7 mouse cellular contexts compared by ENCODE assay signal in the genomic region with DNA sequence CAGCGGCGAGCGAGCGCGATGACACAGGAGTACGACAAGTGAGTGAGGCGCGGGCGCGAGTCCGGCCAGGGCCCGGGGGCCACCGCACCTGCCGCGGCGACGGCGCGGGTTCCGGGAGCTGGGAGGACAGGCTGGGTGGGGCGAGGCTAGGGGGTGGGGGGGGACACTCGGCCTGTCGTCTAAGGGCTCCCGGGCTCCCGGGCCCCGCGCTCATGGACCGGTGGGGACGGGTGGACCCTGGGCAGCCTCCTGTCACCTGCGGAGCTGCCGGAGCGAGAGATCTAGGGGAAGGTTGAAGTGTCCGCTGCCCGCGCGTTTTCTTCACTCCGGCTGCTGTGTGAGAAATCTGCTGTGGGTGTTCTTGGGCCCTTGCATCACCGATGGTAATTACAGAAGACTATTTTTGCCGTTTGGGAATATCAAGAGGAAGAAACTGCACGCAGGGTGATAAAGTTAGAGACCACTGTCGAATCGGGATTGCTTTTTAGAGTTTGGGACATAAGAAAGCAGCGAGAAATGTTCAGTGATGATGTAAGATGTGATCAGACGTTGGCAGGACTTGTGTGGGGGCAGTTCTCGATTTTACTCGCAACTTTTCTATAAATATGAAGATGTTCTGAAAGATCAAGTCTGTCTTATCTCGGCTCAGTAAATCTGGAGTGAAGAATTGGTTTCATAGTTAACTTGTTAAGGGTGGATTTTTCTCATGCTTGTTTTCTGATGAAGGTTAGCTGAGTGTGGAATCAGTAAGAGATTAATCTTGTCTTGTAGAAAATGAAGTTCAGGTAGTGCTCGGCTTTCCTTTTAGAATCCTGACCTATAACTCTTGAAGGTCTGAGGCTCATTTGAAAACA. TPM values are rescaled to one million over a fixed set of nuclear protein-coding genes. Genes with fewer than 3 reads are reported as not detected.
A peak's percentile ranks its signal among the peaks of the same experiment; 100 is the strongest.
DNase-seq lines count a peak whose midpoint lies in the region; ATAC-seq and TF ChIP-seq lines count a peak whose summit lies in the region.

No protein-coding gene starts in this region.

- WGBS in lung, adult 2 months, result 5% methylated on average over 48 of the region's 48 CpGs
- WGBS in hindbrain, embryonic 13.5 days, result 6% methylated on average over 47 of the region's 48 CpGs

- no peaks in the 10 kb centered on the region for H3K9me3 ChIP-seq in hindbrain, embryonic 13.5 days

- H3K27ac ChIP-seq in cortical plate, adult 2 months (ENCODE audit: insufficient read depth, low read length), result no peak overlapping the region
- H3K27ac ChIP-seq in hindbrain, embryonic 13.5 days, result no peak overlapping the region

- peak overlapping the region; percentile 68 for H3K4me2 ChIP-seq in hindbrain, embryonic 13.5 days

- peaks cover 41% of the 10 kb centered on the region for H3K27me3 ChIP-seq in hindbrain, embryonic 13.5 days

- H3K36me3 ChIP-seq in hindbrain, embryonic 13.5 days, result no peaks in the 10 kb centered on the region

- H3K4me3 ChIP-seq in lung, adult 2 months (replicated peaks; ENCODE audit: extremely low read depth, low read depth, low read length), result peak overlapping the region; percentile 72
- H3K4me3 ChIP-seq in cortical plate, adult 2 months (ENCODE audit: insufficient read depth, low read length), result peak overlapping the region; percentile 55
- H3K4me3 ChIP-seq in hindbrain, embryonic 13.5 days, result peak overlapping the region; percentile 65

- H3K4me1 ChIP-seq in lung, adult 2 months (ENCODE audit: control insufficient read depth, insufficient read depth, low read length), result peaks cover 3% of the 10 kb centered on the region
- no peaks in the 10 kb centered on the region for H3K4me1 ChIP-seq in cortical plate, adult 2 months (ENCODE audit: control insufficient read depth, insufficient read depth, low read length)
- peaks cover 9% of the 10 kb centered on the region for H3K4me1 ChIP-seq in hindbrain, embryonic 13.5 days (replicated peaks)

- TF ChIP-seq CTCF in lung, adult 2 months (IDR thresholded peaks at IDR 0.05; ENCODE audit: insufficient read depth, low read length), result no peak
- no peak for TF ChIP-seq CTCF in cortical plate, adult 2 months (IDR thresholded peaks at IDR 0.05; ENCODE audit: extremely low read depth, insufficient read depth, low read length)

- peak overlapping the region; percentile 74 for H3K9ac ChIP-seq in hindbrain, embryonic 13.5 days

- DNase-seq in lung, adult 2 months, result peak; percentile 43
- DNase-seq in lung, postnatal 14 days, result no peak
- DNase-seq in ovary, postnatal 36 days (ENCODE audit: low spot score), result no peak
- no peak for DNase-seq in right cerebral cortex, postnatal 10 days (ENCODE audit: low spot score in 2 of 2)

- TF ChIP-seq POLR2A in lung, adult 2 months (IDR thresholded peaks at IDR 0.05; ENCODE audit: borderline replicate concordance, extremely low read depth, low read depth, low read length), result 0 out of 2 replicates have a peak, but pooled peaks have one; percentile 11
- no peak for TF ChIP-seq POLR2A in cortical plate, adult 2 months (IDR thresholded peaks at IDR 0.05; ENCODE audit: extremely low read depth, insufficient read depth, low read length)

- peak; percentile 77 for ATAC-seq in hindbrain, embryonic 13.5 days (ENCODE audit: low FRiP score)
- ATAC-seq in megakaryocyte progenitor cell, adult 5-6 weeks (replicated peaks; ENCODE audit: poor library complexity), result peak; percentile 1; the same call in 1 of the 2 replicates

RNA-seq across cellular contexts. Expression of gene Grhl1, which starts 0.6 kb away (rescaled TPM):
- 2.2 and 6.5 TPM in 2 replicates for polyA plus RNA-seq in lung, adult 2 months (2012; rRNA removed)
- polyA plus RNA-seq in cortical plate, adult 2 months (2012; rRNA removed), result 9.8 and 12.9 TPM in 2 replicates
- polyA plus RNA-seq in hindbrain, embryonic 13.5 days (2015; fragmentation: Nextera tagmentation; extraction: Ambion mirVana), result 0.78 and 1.0 TPM in 2 replicates
- 0.22 and 0.49 TPM in 2 replicates for total RNA-seq in megakaryocyte progenitor cell, adult 5-6 weeks (2015)
- 0.20 and 0.42 TPM in 2 replicates for total RNA-seq in megakaryocyte progenitor cell, adult 5-6 weeks (2017)
